Mouse (Mus musculus) ES-Bruce4 (cell line): ENCODE data around the gene Dnajc22. TPM values are rescaled to one million over a fixed set of nuclear protein-coding genes. Genes with fewer than 3 reads are reported as not detected.
A peak's percentile ranks its signal among the peaks of the same experiment; 100 is the strongest.

Experiments
- H3K27ac ChIP-seq: 2 replicates; pipeline ENCODE4 v1.5.1; 2012; ENCODE audit warnings: low read length, inconsistent platforms; ENCODE audit not compliant: insufficient read depth
- H3K27me3 ChIP-seq: 2 replicates; pipeline ENCODE4 v1.6.1; 2012; ENCODE audit warnings: mild to moderate bottlenecking, low read length, inconsistent platforms; ENCODE audit not compliant: control insufficient read depth, poor library complexity, insufficient read depth, severe bottlenecking
- H3K36me3 ChIP-seq: 2 replicates; pipeline ENCODE4 v1.6.1; 2012; ENCODE audit warnings: inconsistent platforms, mild to moderate bottlenecking, low read length, moderate library complexity; ENCODE audit not compliant: control insufficient read depth, poor library complexity, insufficient read depth, severe bottlenecking
- H3K4me1 ChIP-seq: one replicate; pipeline ENCODE4 v1.8.1; 2011; ENCODE audit warnings: low read length; ENCODE audit not compliant: control insufficient read depth, insufficient read depth
- H3K4me3 ChIP-seq: 2 replicates; pipeline ENCODE4 v1.5.1; 2011; ENCODE audit warnings: low read depth, mild to moderate bottlenecking, low read length
- H3K9ac ChIP-seq: 2 replicates; pipeline ENCODE4 v1.6.1; 2012; ENCODE audit warnings: low read depth, mild to moderate bottlenecking, inconsistent platforms; ENCODE audit not compliant: poor library complexity, severe bottlenecking
- H3K9me3 ChIP-seq: replicated peaks from 2 replicates; pipeline ENCODE4 v1.6.1; 2012; ENCODE audit warnings: mild to moderate bottlenecking, low read length, inconsistent platforms; ENCODE audit not compliant: control insufficient read depth, poor library complexity, insufficient read depth, severe bottlenecking
- CTCF ChIP-seq: IDR thresholded peaks from one replicate; pipeline ENCODE4 v1.8.1; 2011; ENCODE audit warnings: low read depth, low read length
- EP300 ChIP-seq: IDR thresholded peaks from 2 replicates; pipeline ENCODE4 v1.6.1; 2011; ENCODE audit warnings: low read depth, low read length; ENCODE audit not compliant: insufficient read depth
- POLR2A ChIP-seq: IDR thresholded peaks from one replicate; pipeline ENCODE4 v1.8.1; 2011; ENCODE audit warnings: low read length; ENCODE audit not compliant: insufficient read depth
- polyA plus RNA-seq: library from polyadenylated mRNA; stranded (reverse); fragments of >200 nt; gene quantifications from 2 replicates; pipeline ENCODE4 v1.2.4, GENCODE M21; 2011; ENCODE audit warnings: low read depth; ENCODE audit not compliant: missing spikeins, insufficient read depth, insufficient read length

The Dnajc22 gene
- polyA plus RNA-seq, 1 experiment = 5.0 TPM

DNA sequence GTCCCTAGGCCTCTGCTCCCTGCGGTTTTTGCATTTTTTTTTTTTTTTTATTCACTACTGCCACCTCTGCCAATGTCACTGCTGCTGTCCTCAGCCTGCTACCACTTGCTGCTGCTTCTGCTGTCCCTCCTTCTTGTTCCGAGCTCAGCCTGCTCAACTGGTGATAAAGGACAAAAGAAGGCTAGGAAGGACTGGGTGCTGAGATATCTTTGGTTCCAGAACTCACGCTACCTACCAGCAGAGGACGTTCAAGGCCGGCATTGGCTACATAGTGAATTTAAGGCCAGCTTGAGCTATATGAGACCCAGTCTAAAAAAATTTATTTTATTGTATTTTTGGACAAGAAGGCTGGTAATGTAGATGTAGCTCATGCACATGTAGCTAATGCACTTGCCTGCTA, 45.4 kb downstream of the Dnajc22 start:
- Histone ChIP-seq H3K4me1 (peaks cover 3% of the 10 kb centered on the region), H3K9ac (no peak overlapping the region), H3K27ac (no peak overlapping the region), H3K9me3 (no peaks in the 10 kb centered on the region), H3K36me3 (no peaks in the 10 kb centered on the region), H3K27me3 (no peaks in the 10 kb centered on the region), H3K4me3 (no peak overlapping the region)
- TF ChIP-seq POLR2A (no peak), CTCF (no peak), EP300 (no peak)

DNA sequence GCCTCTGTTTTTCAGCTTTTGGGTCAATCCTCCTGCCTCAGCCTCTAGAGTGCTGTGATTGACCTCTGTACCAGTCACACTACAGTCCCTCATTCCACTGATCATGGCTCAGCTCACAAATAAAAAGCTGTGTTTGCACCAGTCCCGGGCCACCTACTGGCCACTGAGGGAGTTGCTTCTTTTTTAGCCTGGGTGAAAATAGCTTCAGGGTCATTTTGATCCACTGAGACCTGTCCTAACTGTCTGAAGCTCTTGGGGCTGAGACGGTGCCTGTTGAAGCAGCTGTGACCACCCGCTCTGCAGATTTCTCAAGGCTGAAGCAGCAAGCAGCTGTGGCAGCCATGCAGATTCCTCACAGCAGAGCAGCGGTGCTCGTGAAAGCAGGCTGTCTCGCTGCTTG, 46.7 kb downstream of the Dnajc22 start:
- Histone ChIP-seq H3K27ac (peak overlapping the region; percentile 55; the same call in 1 of the 2 replicates), H3K4me3 (no peak overlapping the region), H3K9ac (no peak overlapping the region), H3K27me3 (no peaks in the 10 kb centered on the region), H3K9me3 (no peaks in the 10 kb centered on the region), H3K36me3 (no peaks in the 10 kb centered on the region), H3K4me1 (peaks cover 3% of the 10 kb centered on the region)
- TF ChIP-seq CTCF = peak; percentile 34
- no peak for TF ChIP-seq POLR2A

DNA sequence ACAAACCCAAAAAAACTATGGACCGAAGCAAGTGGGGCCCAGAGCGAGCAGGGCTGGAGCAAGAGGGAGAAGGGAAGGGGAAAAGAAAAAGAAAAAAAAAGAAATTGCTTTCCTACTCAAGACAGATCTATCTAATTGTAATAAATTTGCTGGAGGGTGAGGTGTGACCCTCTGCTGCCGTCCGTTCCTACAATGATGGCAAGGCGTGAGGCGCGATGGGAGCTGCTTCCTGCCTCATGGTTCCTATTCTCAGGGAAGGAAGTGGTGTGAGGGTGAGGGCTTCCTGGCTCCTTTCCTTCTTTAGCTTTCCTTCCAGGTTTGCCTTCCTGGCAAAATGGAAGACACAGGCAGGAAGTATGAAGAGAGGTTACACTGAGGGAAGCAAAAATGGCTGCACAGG, 57.5 kb downstream of the Dnajc22 start:
- Histone ChIP-seq H3K36me3 (peaks cover 15% of the 10 kb centered on the region), H3K27ac (no peak overlapping the region), H3K4me3 (no peak overlapping the region), H3K27me3 (no peaks in the 10 kb centered on the region), H3K9me3 (no peaks in the 10 kb centered on the region), H3K9ac (no peak overlapping the region), H3K4me1 (peaks cover 1% of the 10 kb centered on the region)
- no peak for TF ChIP-seq EP300
- TF ChIP-seq POLR2A = no peak
- TF ChIP-seq CTCF = no peak

DNA sequence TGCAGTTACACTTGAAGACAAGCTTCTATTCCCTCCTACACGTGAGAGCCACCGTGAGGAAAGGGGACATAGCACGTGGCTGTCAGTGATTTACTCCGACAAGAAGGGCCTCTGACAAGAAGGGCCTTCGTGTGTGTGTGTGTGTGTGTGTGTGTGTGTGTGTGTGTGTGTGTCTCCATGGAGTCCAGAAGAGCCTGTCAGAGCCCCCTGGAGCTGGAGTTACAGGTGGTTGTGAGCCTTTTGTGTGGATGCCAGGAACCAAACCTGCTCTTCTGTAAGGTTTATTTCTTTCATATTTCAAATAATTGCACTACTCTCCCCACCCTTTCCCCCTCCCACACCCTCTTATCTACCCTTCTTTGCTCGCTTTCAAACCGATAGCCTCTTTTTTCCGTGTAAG, 58.4 kb downstream of the Dnajc22 start:
- no peak for TF ChIP-seq CTCF
- no peak for TF ChIP-seq EP300
- TF ChIP-seq POLR2A = no peak
- no peak overlapping the region for H3K9ac ChIP-seq
- no peaks in the 10 kb centered on the region for H3K27me3 ChIP-seq
- H3K4me3 ChIP-seq = no peak overlapping the region
- peaks cover 7% of the 10 kb centered on the region for H3K36me3 ChIP-seq
- peaks cover 1% of the 10 kb centered on the region for H3K4me1 ChIP-seq
- no peak overlapping the region for H3K27ac ChIP-seq
- H3K9me3 ChIP-seq = no peaks in the 10 kb centered on the region

DNA sequence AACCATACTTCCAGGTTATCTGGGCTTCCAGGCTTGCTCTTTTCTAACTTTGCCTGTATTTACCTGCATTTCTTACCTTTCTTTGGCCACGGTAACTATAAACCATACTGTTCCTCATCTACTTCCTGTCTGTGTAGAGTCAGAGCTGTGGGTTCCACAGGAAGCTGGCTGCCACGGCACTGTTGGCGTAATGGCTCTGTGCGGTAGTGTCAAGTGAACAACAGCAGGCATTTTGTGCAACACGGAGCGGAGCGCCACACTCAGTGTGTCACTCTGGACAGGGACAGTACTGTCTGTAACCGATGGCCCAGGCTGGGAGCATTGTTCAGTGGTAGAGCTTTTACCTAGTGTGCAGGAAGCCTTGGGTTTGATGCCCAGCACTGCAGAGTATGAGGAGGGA, 60.5 kb downstream of the Dnajc22 start:
- no peaks in the 10 kb centered on the region for H3K9me3 ChIP-seq
- H3K9ac ChIP-seq = no peak overlapping the region
- peaks cover 1% of the 10 kb centered on the region for H3K4me1 ChIP-seq
- no peak overlapping the region for H3K4me3 ChIP-seq
- H3K36me3 ChIP-seq = peaks cover 3% of the 10 kb centered on the region; the same call in 1 of the 2 replicates
- no peak for TF ChIP-seq POLR2A
- TF ChIP-seq CTCF = no peak
- TF ChIP-seq EP300 = no peak
- no peak overlapping the region for H3K27ac ChIP-seq
- no peaks in the 10 kb centered on the region for H3K27me3 ChIP-seq

Other genes starting within 250 kb of the Dnajc22 start
- gene Kmt2d, start 222.0 kb upstream of the Dnajc22 start, polyA plus RNA-seq = 51.9 and 62.2 TPM in 2 replicates
- 40.3 and 41.9 TPM in 2 replicates for gene Rhebl1, start 198.6 kb upstream of the Dnajc22 start, polyA plus RNA-seq
- gene Dhh, start 194.6 kb upstream of the Dnajc22 start, polyA plus RNA-seq = 0.40 and 0.78 TPM in 2 replicates
- gene Lmbr1l, start 174.9 kb upstream of the Dnajc22 start, polyA plus RNA-seq = 30.9 and 33.4 TPM in 2 replicates
- gene Tuba1b, start 158.6 kb upstream of the Dnajc22 start, polyA plus RNA-seq = 3,464 and 4,107 TPM in 2 replicates
- gene Gm49450, start 139.6 kb upstream of the Dnajc22 start, polyA plus RNA-seq = not detected in 2 replicates
- 700 and 767 TPM in 2 replicates for gene Tuba1a, start 139.5 kb upstream of the Dnajc22 start, polyA plus RNA-seq
- 407 and 426 TPM in 2 replicates for gene Tuba1c, start 63.3 kb upstream of the Dnajc22 start, polyA plus RNA-seq
- gene Prph, start 38.0 kb upstream of the Dnajc22 start, polyA plus RNA-seq = 8.0 and 11.5 TPM in 2 replicates
- gene Troap, start 18.6 kb upstream of the Dnajc22 start, polyA plus RNA-seq = 43.3 and 46.5 TPM in 2 replicates
- 0.96 TPM in 1 of 2 replicates, not detected in the other for gene C1ql4, start 5.4 kb upstream of the Dnajc22 start, polyA plus RNA-seq
- 60.7 and 65.1 TPM in 2 replicates for gene Spats2, start 32.7 kb downstream of the Dnajc22 start, polyA plus RNA-seq
- gene Kcnh3, start 131.7 kb downstream of the Dnajc22 start, polyA plus RNA-seq = 0.99 and 1.3 TPM in 2 replicates
- 76.2 and 84.9 TPM in 2 replicates for gene Mcrs1, start 158.8 kb downstream of the Dnajc22 start, polyA plus RNA-seq
- 42.8 and 51.2 TPM in 2 replicates for gene Prpf40b, start 201.9 kb downstream of the Dnajc22 start, polyA plus RNA-seq
- not detected in 2 replicates for gene Fam186b, start 202.7 kb downstream of the Dnajc22 start, polyA plus RNA-seq